Mouse (Mus musculus): ENCODE data around the gene AC170998.1. TPM values are rescaled to one million over a fixed set of nuclear protein-coding genes. Genes with fewer than 3 reads are reported as not detected.

AC170998.1 gene
- polyA plus RNA-seq (2012; rRNA removed): 0.59 and 0.65 TPM in 2 replicates

DNA sequence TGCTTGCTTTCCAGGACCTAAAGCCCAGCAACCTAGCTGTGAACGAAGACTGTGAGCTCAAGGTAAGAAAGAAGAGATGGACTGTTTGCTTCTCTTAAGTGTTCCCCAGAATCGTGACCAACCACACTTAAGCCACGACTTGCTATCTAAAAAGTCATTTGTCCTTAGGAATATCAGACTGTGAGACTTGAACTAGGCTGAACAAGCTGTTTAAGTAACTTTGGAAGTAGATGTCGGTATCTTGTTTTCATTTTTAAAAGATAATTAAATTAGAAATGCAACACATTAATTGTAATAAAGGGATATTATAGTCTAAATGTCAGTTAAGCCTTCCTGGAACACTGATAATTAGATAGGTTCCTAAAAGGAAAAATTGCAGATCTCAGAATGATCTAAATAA is at the start of gene AC170998.1:
Gene AC170998.1, plus strand, starts transcription at position 301 of the 400 bp plus-strand sequence.
- 98% methylated on average over 4 of the region's 4 CpGs for WGBS
- H3K36me3 ChIP-seq (ENCODE audit: control insufficient read depth, insufficient read depth, low read length): peaks cover 55% of the 10 kb centered on the region

DNA sequence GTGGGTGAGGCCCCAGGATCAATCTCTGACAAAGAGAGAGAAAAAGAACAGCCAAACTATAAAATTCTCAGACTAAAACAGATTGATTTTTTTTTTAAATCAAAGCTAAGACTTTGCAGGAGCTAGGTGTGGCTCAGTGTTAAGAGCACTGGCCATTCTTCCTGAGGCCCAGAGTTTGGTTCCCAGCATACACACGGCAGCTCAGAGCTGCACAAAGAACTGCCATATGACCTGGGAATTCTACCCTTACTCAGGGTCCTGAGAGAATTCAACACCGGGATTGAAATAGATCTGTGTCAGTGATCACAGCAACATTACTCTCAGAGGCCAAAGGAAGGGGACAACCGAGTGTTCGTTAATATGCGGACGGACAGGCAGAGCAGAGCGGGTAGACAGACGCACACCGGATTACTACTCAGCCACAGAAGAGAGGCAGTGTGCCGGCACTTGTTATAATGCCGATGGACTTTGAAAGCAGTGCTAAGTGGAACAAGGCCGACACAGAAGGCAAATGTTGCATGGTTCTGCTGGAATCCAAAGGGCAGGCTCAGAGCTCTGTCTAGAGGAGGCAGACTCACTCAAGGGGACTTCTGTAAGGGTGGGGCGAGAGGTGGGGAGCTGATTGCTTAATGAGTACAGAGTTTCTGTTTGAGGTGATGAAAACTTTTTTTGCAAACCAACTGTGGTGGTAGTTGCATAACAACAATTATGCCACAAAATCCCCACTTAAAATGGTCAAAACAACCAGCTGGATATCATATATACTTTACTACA is 43.4 kb upstream of the AC170998.1 start:
- no peak for DNase-seq

More for the DNA sequence above, at the start of gene AC170998.1:
- Histone ChIP-seq H3K27me3 (ENCODE audit: control insufficient read depth, insufficient read depth, low read length) (no peaks in the 10 kb centered on the region), H3K27ac (ENCODE audit: control insufficient read depth, insufficient read depth, low read length) (no peak within 1 kb of the TSS), H3K4me3 (ENCODE audit: control insufficient read depth, insufficient read depth, low read length) (no peak within 1 kb of the TSS), H3K4me1 (replicated peaks; ENCODE audit: control insufficient read depth, insufficient read depth, low read length) (no peaks in the 10 kb centered on the region)
- TF ChIP-seq POLR2A (IDR thresholded peaks at IDR 0.05; ENCODE audit: control insufficient read depth, extremely low read depth, insufficient read depth, low read length, poor library complexity) (no peak), CTCF (IDR thresholded peaks at IDR 0.05; ENCODE audit: borderline replicate concordance, control insufficient read depth, extremely low read depth, insufficient read depth, low read length, poor library complexity) (no peak)
- DNase-seq: no peak

GRCm38 (mm10) chr17:28683601-28684000 is 42.3 kb upstream of the AC170998.1 start:
- no peak overlapping the region for H3K27ac ChIP-seq (ENCODE audit: control insufficient read depth, insufficient read depth, low read length)
- H3K4me3 ChIP-seq (ENCODE audit: control insufficient read depth, insufficient read depth, low read length): no peak overlapping the region
- no peak for TF ChIP-seq POLR2A (IDR thresholded peaks at IDR 0.05; ENCODE audit: control insufficient read depth, extremely low read depth, insufficient read depth, low read length, poor library complexity)
- no peak for TF ChIP-seq CTCF (IDR thresholded peaks at IDR 0.05; ENCODE audit: borderline replicate concordance, control insufficient read depth, extremely low read depth, insufficient read depth, low read length, poor library complexity)
- H3K4me1 ChIP-seq (replicated peaks; ENCODE audit: control insufficient read depth, insufficient read depth, low read length): no peaks in the 10 kb centered on the region
- H3K36me3 ChIP-seq (ENCODE audit: control insufficient read depth, insufficient read depth, low read length): no peaks in the 10 kb centered on the region
- DNase-seq: no peak
- 100% methylated on average over 1 of the region's 1 CpGs for WGBS
- no peaks in the 10 kb centered on the region for H3K27me3 ChIP-seq (ENCODE audit: control insufficient read depth, insufficient read depth, low read length)

More for the DNA sequence above, 43.4 kb upstream of the AC170998.1 start:
- no peak overlapping the region for H3K27ac ChIP-seq (ENCODE audit: control insufficient read depth, insufficient read depth, low read length)
- H3K36me3 ChIP-seq (ENCODE audit: control insufficient read depth, insufficient read depth, low read length): no peaks in the 10 kb centered on the region
- TF ChIP-seq POLR2A (IDR thresholded peaks at IDR 0.05; ENCODE audit: control insufficient read depth, extremely low read depth, insufficient read depth, low read length, poor library complexity) (no peak), CTCF (IDR thresholded peaks at IDR 0.05; ENCODE audit: borderline replicate concordance, control insufficient read depth, extremely low read depth, insufficient read depth, low read length, poor library complexity) (no peak)
- H3K27me3 ChIP-seq (ENCODE audit: control insufficient read depth, insufficient read depth, low read length): no peaks in the 10 kb centered on the region
- WGBS: 96% methylated on average over 13 of the region's 13 CpGs
- H3K4me3 ChIP-seq (ENCODE audit: control insufficient read depth, insufficient read depth, low read length): no peak overlapping the region
- no peaks in the 10 kb centered on the region for H3K4me1 ChIP-seq (replicated peaks; ENCODE audit: control insufficient read depth, insufficient read depth, low read length)

- Histone ChIP-seq H3K27ac (ENCODE audit: control insufficient read depth, insufficient read depth, low read length) (no peak overlapping the region), H3K4me1 (replicated peaks; ENCODE audit: control insufficient read depth, insufficient read depth, low read length) (peaks cover 3% of the 10 kb centered on the region), H3K36me3 (ENCODE audit: control insufficient read depth, insufficient read depth, low read length) (no peaks in the 10 kb centered on the region), H3K27me3 (ENCODE audit: control insufficient read depth, insufficient read depth, low read length) (no peaks in the 10 kb centered on the region), H3K4me3 (ENCODE audit: control insufficient read depth, insufficient read depth, low read length) (no peak overlapping the region)
- TF ChIP-seq POLR2A (IDR thresholded peaks at IDR 0.05; ENCODE audit: control insufficient read depth, extremely low read depth, insufficient read depth, low read length, poor library complexity) (no peak), CTCF (IDR thresholded peaks at IDR 0.05; ENCODE audit: borderline replicate concordance, control insufficient read depth, extremely low read depth, insufficient read depth, low read length, poor library complexity) (no peak)
- no peak for DNase-seq
- 97% methylated on average over 19 of the region's 19 CpGs for WGBS
Measured at GRCm38 (mm10) chr17:28684631-28685030, 41.3 kb upstream of the AC170998.1 start.

DNA sequence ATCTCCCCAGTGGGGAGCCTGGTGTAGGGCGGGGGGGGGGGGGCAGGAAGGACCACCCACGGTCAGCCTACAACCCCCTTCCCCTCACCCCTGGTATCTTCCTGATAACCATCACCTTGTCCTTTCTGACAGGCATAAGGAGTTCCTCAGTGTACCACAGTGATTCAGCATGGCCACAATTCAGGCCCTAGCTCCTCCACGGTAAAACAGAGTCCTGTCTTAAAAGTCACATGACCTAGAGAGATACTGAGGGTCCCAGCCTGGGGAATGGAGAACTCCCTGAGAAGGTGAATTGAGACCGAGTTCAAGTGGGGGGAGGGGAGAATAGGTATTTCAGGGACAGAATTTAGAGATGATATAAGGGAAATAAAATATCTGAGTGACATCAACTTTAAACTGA is 38.5 kb upstream of the AC170998.1 start:
- 24% methylated on average over 4 of the region's 4 CpGs for WGBS
- peaks cover 9% of the 10 kb centered on the region for H3K4me1 ChIP-seq (replicated peaks; ENCODE audit: control insufficient read depth, insufficient read depth, low read length)
- H3K4me3 ChIP-seq (ENCODE audit: control insufficient read depth, insufficient read depth, low read length): no peak overlapping the region
- no peaks in the 10 kb centered on the region for H3K36me3 ChIP-seq (ENCODE audit: control insufficient read depth, insufficient read depth, low read length)
- no peak overlapping the region for H3K27ac ChIP-seq (ENCODE audit: control insufficient read depth, insufficient read depth, low read length)
- TF ChIP-seq POLR2A (IDR thresholded peaks at IDR 0.05; ENCODE audit: control insufficient read depth, extremely low read depth, insufficient read depth, low read length, poor library complexity) (no peak), CTCF (IDR thresholded peaks at IDR 0.05; ENCODE audit: borderline replicate concordance, control insufficient read depth, extremely low read depth, insufficient read depth, low read length, poor library complexity) (no peak)
- no peaks in the 10 kb centered on the region for H3K27me3 ChIP-seq (ENCODE audit: control insufficient read depth, insufficient read depth, low read length)
- DNase-seq: no peak

DNA sequence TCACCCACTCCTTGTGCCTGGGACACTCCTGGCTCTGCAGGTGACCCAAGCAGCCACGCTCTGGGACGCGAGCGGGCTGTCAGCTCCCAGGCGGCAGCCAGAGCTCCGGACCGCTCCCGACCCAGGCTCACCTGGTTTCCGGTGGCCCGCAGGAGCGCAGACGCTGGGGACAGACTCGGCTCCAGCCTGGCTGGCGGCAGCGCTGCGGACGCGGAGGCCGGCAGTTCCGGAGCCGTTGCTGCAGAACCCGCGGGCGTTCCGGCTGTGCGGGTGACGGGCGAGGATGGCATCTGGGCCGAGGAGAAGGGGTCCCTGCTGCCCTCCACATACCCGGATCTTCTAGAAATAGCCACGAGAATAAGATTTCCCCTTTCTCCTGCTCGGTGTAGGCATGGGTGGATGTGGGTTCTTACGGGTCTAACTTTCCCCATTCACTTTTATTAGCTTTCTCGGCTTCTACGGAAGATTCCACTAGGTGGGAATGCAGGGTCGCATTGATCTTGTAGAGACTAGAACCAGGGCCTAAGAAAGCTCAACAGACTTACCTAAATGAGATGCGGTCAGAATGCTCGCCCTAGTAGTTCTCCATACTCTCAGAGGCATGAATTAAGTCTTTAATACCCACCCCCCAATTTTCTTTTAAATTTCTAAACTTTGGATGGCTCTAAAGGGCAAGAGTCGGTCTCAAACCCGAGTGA is 36.1 kb upstream of the AC170998.1 start, which contains the start of gene Slc26a8:
Gene Slc26a8, minus strand, starts transcription at position 648 of the 698 bp plus-strand sequence.
- WGBS: 11% methylated on average over 40 of the region's 40 CpGs
- TF ChIP-seq CTCF (IDR thresholded peaks at IDR 0.05; ENCODE audit: borderline replicate concordance, control insufficient read depth, extremely low read depth, insufficient read depth, low read length, poor library complexity) (no peak), POLR2A (IDR thresholded peaks at IDR 0.05; ENCODE audit: control insufficient read depth, extremely low read depth, insufficient read depth, low read length, poor library complexity) (no peak)
- peak; percentile 20 for DNase-seq
- Histone ChIP-seq H3K27me3 (ENCODE audit: control insufficient read depth, insufficient read depth, low read length) (no peaks in the 10 kb centered on the region), H3K4me1 (replicated peaks; ENCODE audit: control insufficient read depth, insufficient read depth, low read length) (peaks cover 13% of the 10 kb centered on the region), H3K4me3 (ENCODE audit: control insufficient read depth, insufficient read depth, low read length) (peak within 1 kb of the TSS; percentile 41), H3K27ac (ENCODE audit: control insufficient read depth, insufficient read depth, low read length) (0 out of 2 replicates have a peak within 1 kb of the TSS, but pooled peaks have one; percentile 6), H3K36me3 (ENCODE audit: control insufficient read depth, insufficient read depth, low read length) (no peaks in the 10 kb centered on the region)
